Mouse (Mus musculus): ENCODE measurements around the gene Gm4881.

DNA sequence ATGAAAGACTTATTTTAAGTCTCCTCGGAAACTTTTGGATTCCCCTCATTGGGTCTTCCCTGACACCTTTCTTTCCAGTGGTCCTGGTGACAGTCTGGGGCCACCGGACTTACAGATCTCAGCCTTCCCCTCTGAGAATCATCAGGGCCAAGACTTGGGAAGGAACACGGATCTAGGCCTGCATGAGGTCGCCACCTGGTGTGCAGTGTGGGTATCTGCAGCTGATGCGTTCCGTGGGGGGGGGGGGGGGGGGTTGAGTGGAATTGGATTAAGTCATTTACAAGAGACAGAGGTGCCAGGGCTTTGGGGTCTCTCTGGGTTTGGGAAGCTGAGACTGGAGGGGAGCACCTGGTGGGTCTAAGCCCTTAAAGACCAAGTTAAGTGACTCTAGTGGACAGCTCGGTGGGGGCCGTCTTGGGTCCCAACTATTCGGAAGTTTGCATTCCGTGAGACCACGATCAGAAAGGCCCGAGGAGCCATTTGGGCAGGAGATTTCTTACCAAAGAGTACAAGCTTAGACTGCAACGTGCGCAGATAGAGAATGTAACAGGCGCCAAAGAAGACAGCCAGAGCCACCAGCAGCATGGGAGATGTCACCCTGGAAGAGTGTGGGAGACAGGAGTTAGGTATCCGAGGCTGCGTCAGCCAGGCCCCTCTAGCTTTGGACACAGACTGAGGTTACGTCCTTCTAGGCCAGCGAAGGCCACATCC lies 27.1 kb upstream of the Gm4881 start:
- TF ChIP-seq EP300 (IDR thresholded peaks at IDR 0.05; ENCODE audit: low read depth) (no peak), CTCF (IDR thresholded peaks at IDR 0.05; ENCODE audit: low read depth) (peak; percentile 76)
